Mouse (Mus musculus) liver, embryonic 15.5 days (tissue): Measurements from ENCODE around the gene Phf13. TPM values are rescaled to one million over a fixed set of nuclear protein-coding genes. Genes with fewer than 3 reads are reported as not detected.
"Not testable (repeated sequence)": the region's sequence is repeated elsewhere in the genome, so short reads cannot be mapped to it uniquely, and the experiment has no call there.

Experiments
- ATAC-seq: fragments of 200-750 bp; cut with Nextera tagmentation; 2 replicates; pipeline ENCODE4 v1.8.0; 2017; ENCODE audit warnings: moderate number of reproducible peaks, mild to moderate bottlenecking, moderate library complexity; ENCODE audit not compliant: insufficient read depth
- H3K27ac ChIP-seq: fragments of 300-500 bp; sonication (generic); replicated peaks from 2 replicates; pipeline ENCODE4 v1.5.1; 2015; ENCODE audit warnings: mild to moderate bottlenecking, inconsistent platforms
- H3K27me3 ChIP-seq: fragments of 300-500 bp; sonication (generic); 2 replicates; pipeline ENCODE4 v1.6.1; 2015; ENCODE audit warnings: mild to moderate bottlenecking, inconsistent platforms
- H3K36me3 ChIP-seq: fragments of 300-500 bp; sonication (generic); replicated peaks from 2 replicates; pipeline ENCODE4 v1.6.1; 2015; ENCODE audit warnings: moderate library complexity, mild to moderate bottlenecking, inconsistent platforms
- H3K4me1 ChIP-seq: fragments of 300-500 bp; sonication (generic); replicated peaks from 2 replicates; pipeline ENCODE4 v1.6.1; 2015; ENCODE audit warnings: inconsistent platforms
- H3K4me2 ChIP-seq: fragments of 300-500 bp; sonication (generic); 2 replicates; pipeline ENCODE4 v1.6.1; 2015; ENCODE audit warnings: moderate library complexity, mild to moderate bottlenecking, inconsistent platforms
- H3K4me3 ChIP-seq: fragments of 300-500 bp; sonication (generic); replicated peaks from 2 replicates; pipeline ENCODE4 v1.5.1; 2015; ENCODE audit warnings: mild to moderate bottlenecking, inconsistent platforms
- H3K9ac ChIP-seq: fragments of 300-500 bp; sonication (generic); 2 replicates; pipeline ENCODE4 v1.6.1; 2015; ENCODE audit warnings: moderate library complexity, mild to moderate bottlenecking, inconsistent platforms
- H3K9me3 ChIP-seq: fragments of 300-500 bp; sonication (generic); replicated peaks from 2 replicates; pipeline ENCODE4 v1.6.1; 2016; ENCODE audit warnings: inconsistent platforms
- WGBS: fragments of 180-500 bp; shearing (Covaris S2); methylation state at CpG from one replicate; pipeline ENCODE4 v1.1.7; 2015; ENCODE audit warnings: mixed read lengths; ENCODE audit not compliant: insufficient replicate concordance; 5-methylcytosine and 5-hydroxymethylcytosine counted together
- polyA plus RNA-seq: library from polyadenylated mRNA; unstranded; fragments of >200 nt; fragmentation: Nextera tagmentation; extraction: Ambion mirVana; gene quantifications from 2 replicates; pipeline ENCODE4 v1.2.1, GENCODE M21; 2015

Phf13 gene
- polyA plus RNA-seq, result 5.1 and 5.7 TPM in 2 replicates

GRCm38 (mm10) chr4:151996173-151996950 is at the start of gene Phf13:
Phf13 (minus strand) TSS chr4:151996258.
- Histone ChIP-seq H3K4me2 (peak within 1 kb of the TSS; percentile 100), H3K9ac (peak within 1 kb of the TSS; percentile 94), H3K27ac (peak within 1 kb of the TSS; percentile 96), H3K9me3 (no peaks in the 10 kb centered on the region), H3K36me3 (peaks cover 14% of the 10 kb centered on the region), H3K4me1 (peaks cover 42% of the 10 kb centered on the region), H3K27me3 (peaks cover 35% of the 10 kb centered on the region), H3K4me3 (peak within 1 kb of the TSS; percentile 93)
- WGBS, result under 1% methylated on average over 93 of the region's 94 CpGs
- peak; percentile 95 for ATAC-seq

DNA sequence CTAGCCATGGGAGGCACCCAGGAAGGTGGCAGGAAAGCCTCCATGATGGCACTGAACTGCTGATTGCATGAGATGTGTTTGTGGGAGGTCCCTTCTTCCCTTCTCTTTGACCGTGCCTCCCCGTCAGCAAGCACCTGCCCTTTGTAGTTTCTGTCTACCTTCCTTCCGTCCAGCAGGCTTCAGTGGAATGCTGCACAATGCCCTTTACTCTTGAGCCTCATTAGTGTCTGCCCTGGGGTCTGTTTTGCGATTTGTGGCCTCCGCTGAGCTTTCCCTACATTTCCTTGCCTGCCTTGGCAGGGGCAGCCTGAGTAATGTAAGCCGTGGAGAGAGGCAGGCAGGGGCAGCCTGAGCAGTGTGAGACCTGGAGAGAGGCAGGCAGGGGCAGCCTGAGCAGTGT is 48.6 kb upstream of the Phf13 start:
- 77% methylated on average over 6 of the region's 6 CpGs for WGBS
- Histone ChIP-seq H3K4me1 (peaks cover 23% of the 10 kb centered on the region), H3K4me3 (no peak overlapping the region), H3K9ac (no peak overlapping the region), H3K27ac (no peak overlapping the region), H3K4me2 (no peak overlapping the region), H3K9me3 (no peaks in the 10 kb centered on the region), H3K36me3 (peaks cover 86% of the 10 kb centered on the region), H3K27me3 (no peaks in the 10 kb centered on the region)
- no peak for ATAC-seq

- H3K36me3 ChIP-seq, result peaks cover 72% of the 10 kb centered on the region
- H3K27ac ChIP-seq, result no peak overlapping the region
- no peak for ATAC-seq
- no peak overlapping the region for H3K4me2 ChIP-seq
- H3K27me3 ChIP-seq, result no peaks in the 10 kb centered on the region
- no peak overlapping the region for H3K4me3 ChIP-seq
- H3K9ac ChIP-seq, result no peak overlapping the region
- no peaks in the 10 kb centered on the region for H3K9me3 ChIP-seq
- peaks cover 34% of the 10 kb centered on the region for H3K4me1 ChIP-seq
- 88% methylated on average over 3 of the region's 3 CpGs for WGBS
Measured at GRCm38 (mm10) chr4:152043171-152043570, 47.1 kb upstream of the Phf13 start.

DNA sequence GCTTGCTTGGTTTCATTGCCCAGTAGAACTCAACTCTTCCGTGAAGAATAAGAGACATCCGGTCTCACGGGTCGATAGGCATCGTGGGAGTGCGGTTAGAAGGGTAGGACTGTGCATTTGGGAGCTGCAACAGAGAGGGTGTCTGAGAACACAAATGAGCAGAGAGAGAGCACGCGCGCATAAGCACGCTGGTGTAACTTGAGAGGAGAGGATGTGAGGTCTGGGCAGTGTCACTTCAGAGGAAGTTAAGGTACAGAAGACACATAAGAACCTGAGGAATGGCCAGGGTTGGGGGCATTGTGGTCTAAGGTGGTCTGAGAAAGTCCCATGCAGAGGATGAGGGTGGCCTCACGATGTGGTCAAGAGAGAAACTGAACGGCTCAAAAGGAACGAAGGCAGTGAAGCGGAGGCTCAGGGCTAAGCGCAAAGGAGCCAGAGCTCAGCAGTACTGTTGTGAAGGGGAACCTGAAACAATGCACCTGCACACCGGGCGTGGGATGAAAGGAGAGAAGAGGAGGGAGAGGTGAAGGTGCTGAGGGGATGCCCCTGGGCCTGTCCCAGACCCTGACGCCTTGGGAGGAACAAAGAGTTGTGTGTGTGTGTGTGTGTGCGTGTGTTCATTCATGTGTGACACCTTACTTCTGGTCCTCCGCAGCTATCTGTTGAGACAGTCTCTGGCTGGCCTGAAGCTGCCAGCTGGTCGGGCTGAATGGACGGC is 46.0 kb upstream of the Phf13 start:
- ATAC-seq, result no peak
- H3K9ac ChIP-seq, result no peak overlapping the region
- no peaks in the 10 kb centered on the region for H3K9me3 ChIP-seq
- peaks cover 61% of the 10 kb centered on the region for H3K36me3 ChIP-seq
- H3K27ac ChIP-seq, result no peak overlapping the region
- no peak overlapping the region for H3K4me3 ChIP-seq
- no peaks in the 10 kb centered on the region for H3K27me3 ChIP-seq
- peaks cover 35% of the 10 kb centered on the region for H3K4me1 ChIP-seq
- no peak overlapping the region for H3K4me2 ChIP-seq
- 88% methylated on average over 22 of the region's 22 CpGs for WGBS

DNA sequence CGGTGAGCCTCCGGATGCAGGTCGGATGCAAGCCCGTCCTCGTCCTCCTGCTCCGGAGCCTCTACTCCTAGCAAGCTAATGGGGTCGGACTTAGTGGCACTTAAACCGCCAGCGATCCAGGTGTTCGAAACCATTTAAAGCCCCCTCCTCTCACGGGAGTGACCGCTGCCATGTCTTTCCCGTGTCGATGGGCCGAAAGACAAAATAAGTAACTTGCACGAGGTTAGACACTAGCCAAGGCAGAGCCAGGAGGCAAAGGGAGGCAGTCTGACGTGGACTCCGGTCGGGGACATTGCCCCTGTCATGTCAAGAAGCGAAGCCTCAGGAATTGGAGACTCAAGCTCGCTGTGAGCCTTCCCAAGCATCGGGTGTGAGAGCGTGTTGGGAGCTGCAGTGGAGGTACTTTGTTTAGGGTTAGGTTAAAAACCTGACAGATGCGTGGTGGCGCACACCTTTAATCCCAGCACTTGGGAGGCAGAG is 43.8 kb upstream of the Phf13 start:
- Histone ChIP-seq H3K4me1 (peaks cover 35% of the 10 kb centered on the region), H3K4me3 (peak overlapping the region; percentile 97), H3K36me3 (peaks cover 40% of the 10 kb centered on the region), H3K9me3 (no peaks in the 10 kb centered on the region), H3K9ac (peak overlapping the region; percentile 85), H3K27me3 (no peaks in the 10 kb centered on the region), H3K4me2 (peak overlapping the region; percentile 97), H3K27ac (peak overlapping the region; percentile 61)
- WGBS, result under 1% methylated on average over 25 of the region's 25 CpGs
- ATAC-seq, result no peak; the same call in 1 of the 2 replicates

DNA sequence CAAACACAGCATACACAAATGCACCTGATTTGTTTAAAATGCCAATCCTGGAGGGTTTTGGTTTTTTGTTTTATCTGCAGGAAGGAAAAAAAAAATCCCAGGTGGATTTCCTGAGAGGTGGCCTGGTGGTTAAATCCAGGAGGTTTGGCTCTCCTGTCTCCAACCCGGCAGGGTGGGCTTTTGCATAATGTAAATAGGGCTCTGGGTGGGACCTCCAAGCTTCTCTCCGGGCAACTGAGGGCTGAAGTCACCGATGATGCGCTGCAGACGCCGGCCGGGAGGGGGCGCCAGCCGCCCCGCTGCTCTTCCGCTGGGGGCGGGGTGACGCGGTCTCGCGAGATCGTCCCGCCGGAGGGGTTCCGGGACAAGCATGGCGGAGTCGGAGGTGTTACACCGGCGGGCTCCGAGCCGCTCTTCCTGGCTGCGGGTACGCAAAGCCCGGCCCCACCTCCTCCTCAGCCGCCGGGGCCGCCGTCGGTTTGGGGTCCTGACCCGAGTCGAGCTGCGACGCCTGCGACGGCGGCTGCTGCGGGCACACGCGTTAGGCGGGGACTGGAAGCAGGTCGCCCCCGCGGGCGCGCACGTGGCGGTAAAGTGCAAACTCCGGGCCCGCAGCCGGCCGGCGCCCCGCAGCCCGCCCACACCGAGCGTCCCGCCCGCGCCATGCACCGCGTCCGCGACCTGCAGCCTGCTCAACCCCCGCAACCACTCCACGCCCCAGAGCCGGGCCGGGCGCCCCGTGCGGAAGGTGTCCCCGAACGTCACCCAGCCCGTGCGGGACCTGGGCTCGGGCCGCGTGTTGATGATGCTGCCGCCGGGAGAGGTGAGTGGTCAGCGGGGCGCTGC is 43.1 kb upstream of the Phf13 start, which contains the start of gene Nol9:
Gene Nol9, plus strand, starts transcription at position 337 of the 846 bp plus-strand sequence.
- Histone ChIP-seq H3K36me3 (peaks cover 34% of the 10 kb centered on the region), H3K4me2 (peak within 1 kb of the TSS; percentile 97), H3K9me3 (no peaks in the 10 kb centered on the region), H3K4me1 (peaks cover 35% of the 10 kb centered on the region), H3K9ac (peak within 1 kb of the TSS; percentile 85), H3K27me3 (0 out of 2 replicates have a peak, but pooled peaks cover under 1% of the 10 kb centered on the region), H3K27ac (peak within 1 kb of the TSS; percentile 61), H3K4me3 (peak within 1 kb of the TSS; percentile 97)
- ATAC-seq, result peak; percentile 84
- WGBS, result under 1% methylated on average over 86 of the region's 86 CpGs

- Histone ChIP-seq H3K9ac (peak within 1 kb of the TSS; percentile 85), H3K36me3 (peaks cover 26% of the 10 kb centered on the region), H3K27me3 (peaks cover 6% of the 10 kb centered on the region; the same call in 1 of the 2 replicates), H3K4me2 (peak within 1 kb of the TSS; percentile 97), H3K4me3 (peak within 1 kb of the TSS; percentile 97), H3K9me3 (no peaks in the 10 kb centered on the region), H3K27ac (peak within 1 kb of the TSS; percentile 61), H3K4me1 (peaks cover 35% of the 10 kb centered on the region)
- 34% methylated on average over 10 of the region's 10 CpGs for WGBS
- ATAC-seq, result no peak
Measured at GRCm38 (mm10) chr4:152038225-152038984, 42.3 kb upstream of the Phf13 start, which contains the start of gene Tas1r1. Tas1r1 (minus strand) TSS chr4:152038568.

- H3K36me3 ChIP-seq, ATAC-seq: not testable (repeated sequence)
- WGBS, result 81% methylated on average over 6 of the region's 6 CpGs
Measured at GRCm38 (mm10) chr4:152036464-152036863, 40.4 kb upstream of the Phf13 start.

GRCm38 (mm10) chr4:152032922-152033321 is 36.9 kb upstream of the Phf13 start:
- Histone ChIP-seq H3K9ac (no peak overlapping the region), H3K9me3 (no peaks in the 10 kb centered on the region), H3K4me1 (peaks cover 10% of the 10 kb centered on the region), H3K27ac (no peak overlapping the region), H3K36me3 (no peaks in the 10 kb centered on the region), H3K4me2 (no peak overlapping the region), H3K4me3 (no peak overlapping the region), H3K27me3 (peaks cover 6% of the 10 kb centered on the region; the same call in 1 of the 2 replicates)
- ATAC-seq, result no peak
- 79% methylated on average over 13 of the region's 13 CpGs for WGBS

More at GRCm38 (mm10) chr4:152036464-152036863, 40.4 kb upstream of the Phf13 start:
- H3K27me3 ChIP-seq, H3K9me3 ChIP-seq, H3K27ac ChIP-seq, H3K9ac ChIP-seq, H3K4me2 ChIP-seq, H3K4me3 ChIP-seq: not testable (repeated sequence)
- H3K4me1 ChIP-seq, result peaks cover 30% of the 10 kb centered on the region

GRCm38 (mm10) chr4:152029997-152030396 is 33.9 kb upstream of the Phf13 start:
- peaks cover 6% of the 10 kb centered on the region; the same call in 1 of the 2 replicates for H3K27me3 ChIP-seq
- H3K4me3 ChIP-seq, result no peak overlapping the region
- no peak overlapping the region for H3K9ac ChIP-seq
- WGBS, result 68% methylated on average over 4 of the region's 4 CpGs
- 0 out of 2 replicates have a peak, but pooled peaks cover 5% of the 10 kb centered on the region for H3K36me3 ChIP-seq
- ATAC-seq, result no peak
- H3K4me2 ChIP-seq, result no peak overlapping the region
- peaks cover 35% of the 10 kb centered on the region for H3K4me1 ChIP-seq
- no peak overlapping the region for H3K27ac ChIP-seq
- H3K9me3 ChIP-seq, result no peaks in the 10 kb centered on the region
